Mouse (Mus musculus) midbrain, embryonic 16.5 days (tissue): ENCODE results near the gene Gm10322. TPM values are rescaled to one million over a fixed set of nuclear protein-coding genes. Genes with fewer than 3 reads are reported as not detected.

Experiments
- ATAC-seq: fragments of 200-750 bp; cut with Nextera tagmentation; 2 replicates; pipeline ENCODE4 v1.8.0; 2017; ENCODE audit warnings: moderate TSS enrichment
- H3K27ac ChIP-seq: fragments of 300-500 bp; sonication (generic); 2 replicates; pipeline ENCODE4 v1.5.1; 2014; ENCODE audit warnings: mild to moderate bottlenecking, low read length, mixed read lengths
- H3K27me3 ChIP-seq: fragments of 300-500 bp; sonication (generic); 2 replicates; pipeline ENCODE4 v1.6.1; 2014; ENCODE audit warnings: low read depth, low read length, mixed read lengths; ENCODE audit not compliant: control insufficient read depth, insufficient read depth
- H3K36me3 ChIP-seq: fragments of 300-500 bp; sonication (generic); 2 replicates; pipeline ENCODE4 v1.6.1; 2014; ENCODE audit warnings: mild to moderate bottlenecking, low read length, moderate library complexity, mixed read lengths; ENCODE audit not compliant: control insufficient read depth, insufficient read depth
- H3K4me1 ChIP-seq: fragments of 300-500 bp; sonication (generic); 2 replicates; pipeline ENCODE4 v1.6.1; 2014; ENCODE audit warnings: mild to moderate bottlenecking, low read length, mixed read lengths; ENCODE audit not compliant: control insufficient read depth, insufficient read depth
- H3K4me2 ChIP-seq: fragments of 300-500 bp; sonication (generic); 2 replicates; pipeline ENCODE4 v1.6.1; 2014; ENCODE audit warnings: mild to moderate bottlenecking, low read length, mixed read lengths
- H3K4me3 ChIP-seq: fragments of 300-500 bp; sonication (generic); 2 replicates; pipeline ENCODE4 v1.5.1; 2014; ENCODE audit warnings: low read depth, mild to moderate bottlenecking, low read length, moderate library complexity, mixed read lengths
- H3K9ac ChIP-seq: fragments of 300-500 bp; sonication (generic); 2 replicates; pipeline ENCODE4 v1.6.1; 2014; ENCODE audit warnings: low read depth, low read length, mixed read lengths
- H3K9me3 ChIP-seq: fragments of 300-500 bp; sonication (generic); replicated peaks from 2 replicates; pipeline ENCODE4 v1.6.1; 2014; ENCODE audit warnings: mild to moderate bottlenecking, low read length, mixed read lengths; ENCODE audit not compliant: control insufficient read depth, poor library complexity, severe bottlenecking
- WGBS: fragments of 180-500 bp; shearing (Covaris S2); extraction: QIAGEN DNeasy Blood & Tissue Kit; methylation state at CpG from one replicate; pipeline ENCODE4 v1.1.7; 2014; 5-methylcytosine and 5-hydroxymethylcytosine counted together
- polyA plus RNA-seq: library from polyadenylated mRNA; unstranded; fragments of >200 nt; fragmentation: Nextera tagmentation; extraction: Ambion mirVana; gene quantifications from 2 replicates; pipeline ENCODE4 v1.2.1, GENCODE M21; 2015

Gm10322 gene
- polyA plus RNA-seq, 1 experiment from 2014 or later, result not detected

GRCm38 (mm10) chr10:59615411-59615810 is 452 bp upstream of the Gm10322 start:
- 32% methylated on average over 5 of the region's 5 CpGs for WGBS
- Histone ChIP-seq H3K36me3 (no peaks in the 10 kb centered on the region), H3K27me3 (no peaks in the 10 kb centered on the region), H3K9me3 (no peaks in the 10 kb centered on the region), H3K4me1 (peaks cover 24% of the 10 kb centered on the region), H3K4me2 (peak overlapping the region; percentile 88), H3K9ac (peak overlapping the region; percentile 90), H3K27ac (no peak overlapping the region), H3K4me3 (peak overlapping the region; percentile 92)
- peak; percentile 0; the same call in 1 of the 2 replicates for ATAC-seq

GRCm38 (mm10) chr10:59616522-59616921 is 659 bp downstream of the Gm10322 start, which contains the start of gene Mcu:
Gene Mcu, minus strand, starts transcription at chr10:59616692.
- Histone ChIP-seq H3K9ac (peak within 1 kb of the TSS; percentile 90), H3K36me3 (no peaks in the 10 kb centered on the region), H3K27ac (peak within 1 kb of the TSS; percentile 90), H3K4me3 (peak within 1 kb of the TSS; percentile 92), H3K4me2 (peak within 1 kb of the TSS; percentile 88), H3K27me3 (no peaks in the 10 kb centered on the region), H3K4me1 (peaks cover 24% of the 10 kb centered on the region), H3K9me3 (no peaks in the 10 kb centered on the region)
- WGBS, result under 1% methylated on average over 31 of the region's 36 CpGs
- ATAC-seq, result peak; percentile 100

GRCm38 (mm10) chr10:59617776-59618175 is 1.9 kb downstream of the Gm10322 start:
- no peak overlapping the region for H3K27ac ChIP-seq
- H3K4me1 ChIP-seq, result peaks cover 24% of the 10 kb centered on the region
- no peak overlapping the region for H3K4me2 ChIP-seq
- no peak overlapping the region for H3K9ac ChIP-seq
- H3K36me3 ChIP-seq, result no peaks in the 10 kb centered on the region
- no peaks in the 10 kb centered on the region for H3K9me3 ChIP-seq
- no peaks in the 10 kb centered on the region for H3K27me3 ChIP-seq
- 91% methylated on average over 7 of the region's 7 CpGs for WGBS
- no peak overlapping the region for H3K4me3 ChIP-seq
- ATAC-seq, result no peak

- H3K9me3 ChIP-seq, result no peaks in the 10 kb centered on the region
- H3K27me3 ChIP-seq, result no peaks in the 10 kb centered on the region
- WGBS, result 78% methylated on average over 10 of the region's 10 CpGs
- H3K4me3 ChIP-seq, result no peak overlapping the region
- no peak overlapping the region for H3K4me2 ChIP-seq
- no peak overlapping the region for H3K9ac ChIP-seq
- H3K4me1 ChIP-seq, result peaks cover 3% of the 10 kb centered on the region; the same call in 1 of the 2 replicates
- no peaks in the 10 kb centered on the region for H3K36me3 ChIP-seq
- H3K27ac ChIP-seq, result no peak overlapping the region
- no peak for ATAC-seq
Measured at GRCm38 (mm10) chr10:59621355-59621754, 5.5 kb downstream of the Gm10322 start.

- Histone ChIP-seq H3K9me3 (no peaks in the 10 kb centered on the region), H3K4me3 (no peak overlapping the region), H3K36me3 (no peaks in the 10 kb centered on the region), H3K4me1 (no peaks in the 10 kb centered on the region), H3K27me3 (no peaks in the 10 kb centered on the region), H3K9ac (no peak overlapping the region), H3K4me2 (no peak overlapping the region), H3K27ac (no peak overlapping the region)
- ATAC-seq, result no peak
- 72% methylated on average over 5 of the region's 5 CpGs for WGBS
Measured at GRCm38 (mm10) chr10:59623496-59623895, 7.6 kb downstream of the Gm10322 start.

- Histone ChIP-seq H3K9ac (no peak overlapping the region), H3K4me1 (peaks cover 7% of the 10 kb centered on the region; the same call in 1 of the 2 replicates), H3K9me3 (no peaks in the 10 kb centered on the region), H3K4me2 (no peak overlapping the region), H3K27me3 (no peaks in the 10 kb centered on the region), H3K27ac (peak overlapping the region; percentile 54; the same call in 1 of the 2 replicates), H3K4me3 (no peak overlapping the region), H3K36me3 (no peaks in the 10 kb centered on the region)
- peak; percentile 86 for ATAC-seq
- WGBS, result 34% methylated on average over 17 of the region's 17 CpGs
Measured at GRCm38 (mm10) chr10:59628641-59629505, 13.0 kb downstream of the Gm10322 start.

GRCm38 (mm10) chr10:59629506-59629782 is 13.6 kb downstream of the Gm10322 start:
- H3K4me3 ChIP-seq, result no peak overlapping the region
- H3K27ac ChIP-seq, result peak overlapping the region; percentile 7; the same call in 1 of the 2 replicates
- H3K4me1 ChIP-seq, result peaks cover 7% of the 10 kb centered on the region; the same call in 1 of the 2 replicates
- no peaks in the 10 kb centered on the region for H3K27me3 ChIP-seq
- no peaks in the 10 kb centered on the region for H3K9me3 ChIP-seq
- no peak overlapping the region for H3K9ac ChIP-seq
- ATAC-seq, result no peak
- no peak overlapping the region for H3K4me2 ChIP-seq
- H3K36me3 ChIP-seq, result no peaks in the 10 kb centered on the region
- WGBS, result 75% methylated on average over 4 of the region's 4 CpGs

- Histone ChIP-seq H3K9me3 (no peaks in the 10 kb centered on the region), H3K27ac (no peak overlapping the region), H3K9ac (no peak overlapping the region), H3K4me3 (no peak overlapping the region), H3K36me3 (no peaks in the 10 kb centered on the region), H3K4me2 (no peak overlapping the region), H3K4me1 (peaks cover 2% of the 10 kb centered on the region; the same call in 1 of the 2 replicates), H3K27me3 (no peaks in the 10 kb centered on the region)
- 40% methylated on average over 2 of the region's 2 CpGs for WGBS
- ATAC-seq, result no peak
Measured at GRCm38 (mm10) chr10:59636048-59636447, 20.2 kb downstream of the Gm10322 start.

GRCm38 (mm10) chr10:59636751-59637533 is 21.1 kb downstream of the Gm10322 start:
- no peak overlapping the region for H3K4me2 ChIP-seq
- H3K4me3 ChIP-seq, result no peak overlapping the region
- 75% methylated on average over 16 of the region's 16 CpGs for WGBS
- no peaks in the 10 kb centered on the region for H3K27me3 ChIP-seq
- H3K4me1 ChIP-seq, result peaks cover 2% of the 10 kb centered on the region; the same call in 1 of the 2 replicates
- H3K36me3 ChIP-seq, result no peaks in the 10 kb centered on the region
- no peak overlapping the region for H3K27ac ChIP-seq
- H3K9me3 ChIP-seq, result no peaks in the 10 kb centered on the region
- no peak overlapping the region for H3K9ac ChIP-seq
- no peak for ATAC-seq
